Mouse (Mus musculus) hindbrain, embryonic 12.5 days (tissue): ENCODE measurements around the gene Tango6. TPM values are rescaled to one million over a fixed set of nuclear protein-coding genes. Genes with fewer than 3 reads are reported as not detected.

Source experiments
- ATAC-seq: fragments of 200-750 bp; cut with Nextera tagmentation; 2 replicates; pipeline ENCODE4 v1.8.0; 2017; ENCODE audit warnings: moderate TSS enrichment; ENCODE audit not compliant: low FRiP score
- H3K27ac ChIP-seq: fragments of 300-500 bp; sonication (generic); 2 replicates; pipeline ENCODE4 v1.5.1; 2016; ENCODE audit warnings: mild to moderate bottlenecking
- H3K27me3 ChIP-seq: fragments of 300-500 bp; sonication (generic); 2 replicates; pipeline ENCODE4 v1.6.1; 2016; ENCODE audit warnings: mild to moderate bottlenecking
- H3K36me3 ChIP-seq: fragments of 300-500 bp; sonication (generic); 2 replicates; pipeline ENCODE4 v1.6.1; 2016; ENCODE audit warnings: mild to moderate bottlenecking
- H3K4me1 ChIP-seq: fragments of 300-500 bp; sonication (generic); 2 replicates; pipeline ENCODE4 v1.6.1; 2016
- H3K4me2 ChIP-seq: fragments of 300-500 bp; sonication (generic); replicated peaks from 2 replicates; pipeline ENCODE4 v1.6.1; 2016; ENCODE audit warnings: mild to moderate bottlenecking
- H3K4me3 ChIP-seq: fragments of 300-500 bp; sonication (generic); 2 replicates; pipeline ENCODE4 v1.5.1; 2016; ENCODE audit warnings: mild to moderate bottlenecking
- H3K9ac ChIP-seq: fragments of 300-500 bp; sonication (generic); 2 replicates; pipeline ENCODE4 v1.6.1; 2016; ENCODE audit warnings: mild to moderate bottlenecking, moderate library complexity
- H3K9me3 ChIP-seq: fragments of 300-500 bp; sonication (generic); replicated peaks from 2 replicates; pipeline ENCODE4 v1.6.1; 2016; ENCODE audit warnings: mild to moderate bottlenecking
- WGBS: fragments of 180-500 bp; shearing (Covaris S2); methylation state at CpG from one replicate; pipeline ENCODE4 v1.1.7; 2016; 5-methylcytosine and 5-hydroxymethylcytosine counted together
- polyA plus RNA-seq: library from polyadenylated mRNA; unstranded; fragments of >200 nt; fragmentation: Nextera tagmentation; extraction: Ambion mirVana; gene quantifications from 2 replicates; pipeline ENCODE4 v1.2.1, GENCODE M21; 2016

The Tango6 gene
- polyA plus RNA-seq, 1 experiment from 2014 or later = 10.3 TPM

- ATAC-seq = no peak
- H3K9ac ChIP-seq = no peak overlapping the region
- 42% methylated on average over 2 of the region's 2 CpGs for WGBS
- no peaks in the 10 kb centered on the region for H3K36me3 ChIP-seq
- H3K27me3 ChIP-seq = no peaks in the 10 kb centered on the region; the same call in 1 of the 2 replicates
- H3K4me1 ChIP-seq = peaks cover 2% of the 10 kb centered on the region; the same call in 1 of the 2 replicates
- H3K4me2 ChIP-seq = no peak overlapping the region
- no peaks in the 10 kb centered on the region for H3K9me3 ChIP-seq
- no peak overlapping the region for H3K4me3 ChIP-seq
- no peak overlapping the region for H3K27ac ChIP-seq
Measured at GRCm38 (mm10) chr8:106647387-106647786, 35.5 kb upstream of the Tango6 start.

- Histone ChIP-seq H3K4me3 (no peak overlapping the region), H3K4me2 (no peak overlapping the region), H3K4me1 (peaks cover 2% of the 10 kb centered on the region; the same call in 1 of the 2 replicates), H3K27me3 (no peaks in the 10 kb centered on the region; the same call in 1 of the 2 replicates), H3K9ac (no peak overlapping the region), H3K27ac (no peak overlapping the region), H3K9me3 (no peaks in the 10 kb centered on the region), H3K36me3 (no peaks in the 10 kb centered on the region)
- no peak for ATAC-seq
- WGBS = 93% methylated on average over 8 of the region's 8 CpGs
Measured at GRCm38 (mm10) chr8:106648421-106648820, 34.4 kb upstream of the Tango6 start.

- ATAC-seq = no peak
- H3K4me1 ChIP-seq = no peaks in the 10 kb centered on the region
Measured at GRCm38 (mm10) chr8:106651994-106652393, 30.9 kb upstream of the Tango6 start.

GRCm38 (mm10) chr8:106656046-106656445 lies 26.8 kb upstream of the Tango6 start:
- H3K4me2 ChIP-seq = no peak overlapping the region
- H3K27me3 ChIP-seq = no peaks in the 10 kb centered on the region

More at GRCm38 (mm10) chr8:106651994-106652393, 30.9 kb upstream of the Tango6 start:
- H3K27me3 ChIP-seq = no peaks in the 10 kb centered on the region; the same call in 1 of the 2 replicates
- H3K4me3 ChIP-seq = no peak overlapping the region
- no peaks in the 10 kb centered on the region for H3K36me3 ChIP-seq
- no peaks in the 10 kb centered on the region for H3K9me3 ChIP-seq
- H3K4me2 ChIP-seq = no peak overlapping the region
- H3K27ac ChIP-seq = no peak overlapping the region
- no peak overlapping the region for H3K9ac ChIP-seq
- WGBS = 92% methylated on average over 3 of the region's 3 CpGs

GRCm38 (mm10) chr8:106672786-106673185 lies 10.1 kb upstream of the Tango6 start:
- no peak overlapping the region for H3K9ac ChIP-seq
- H3K4me1 ChIP-seq = no peaks in the 10 kb centered on the region
- ATAC-seq = no peak
- H3K4me3 ChIP-seq = no peak overlapping the region
- H3K9me3 ChIP-seq = no peaks in the 10 kb centered on the region
- H3K36me3 ChIP-seq = no peaks in the 10 kb centered on the region
- no peak overlapping the region for H3K27ac ChIP-seq
- H3K27me3 ChIP-seq = no peaks in the 10 kb centered on the region
- WGBS = 53% methylated on average over 2 of the region's 2 CpGs
- H3K4me2 ChIP-seq = no peak overlapping the region

More at GRCm38 (mm10) chr8:106656046-106656445, 26.8 kb upstream of the Tango6 start:
- no peaks in the 10 kb centered on the region for H3K9me3 ChIP-seq
- H3K9ac ChIP-seq = no peak overlapping the region
- no peak for ATAC-seq
- H3K27ac ChIP-seq = no peak overlapping the region
- H3K36me3 ChIP-seq = no peaks in the 10 kb centered on the region
- H3K4me3 ChIP-seq = no peak overlapping the region
- H3K4me1 ChIP-seq = no peaks in the 10 kb centered on the region

- H3K4me1 ChIP-seq = no peaks in the 10 kb centered on the region
- H3K9ac ChIP-seq = no peak overlapping the region
- no peak for ATAC-seq
- no peaks in the 10 kb centered on the region for H3K27me3 ChIP-seq
- no peak overlapping the region for H3K4me2 ChIP-seq
- H3K36me3 ChIP-seq = no peaks in the 10 kb centered on the region
- H3K4me3 ChIP-seq = no peak overlapping the region
- H3K9me3 ChIP-seq = no peaks in the 10 kb centered on the region
- H3K27ac ChIP-seq = no peak overlapping the region
- 98% methylated on average over 15 of the region's 15 CpGs for WGBS
Measured at GRCm38 (mm10) chr8:106674318-106674717, 8.6 kb upstream of the Tango6 start.

GRCm38 (mm10) chr8:106674894-106675293 lies 8.0 kb upstream of the Tango6 start:
- WGBS = 73% methylated on average over 8 of the region's 8 CpGs
- Histone ChIP-seq H3K36me3 (no peaks in the 10 kb centered on the region), H3K4me2 (no peak overlapping the region), H3K4me1 (no peaks in the 10 kb centered on the region), H3K4me3 (no peak overlapping the region), H3K27me3 (no peaks in the 10 kb centered on the region), H3K27ac (no peak overlapping the region), H3K9me3 (no peaks in the 10 kb centered on the region), H3K9ac (no peak overlapping the region)
- no peak for ATAC-seq

GRCm38 (mm10) chr8:106684387-106684786 lies 1.5 kb downstream of the Tango6 start:
- WGBS = 97% methylated on average over 4 of the region's 4 CpGs

GRCm38 (mm10) chr8:106687479-106687878 lies 4.6 kb downstream of the Tango6 start:
- H3K27me3 ChIP-seq = no peaks in the 10 kb centered on the region
- no peak overlapping the region for H3K4me3 ChIP-seq
- no peak overlapping the region for H3K4me2 ChIP-seq
- no peak overlapping the region for H3K9ac ChIP-seq
- no peak for ATAC-seq
- no peaks in the 10 kb centered on the region for H3K4me1 ChIP-seq
- H3K9me3 ChIP-seq = no peaks in the 10 kb centered on the region
- WGBS = 3% methylated on average over 4 of the region's 4 CpGs
- 0 out of 2 replicates have a peak, but pooled peaks cover 6% of the 10 kb centered on the region for H3K36me3 ChIP-seq
- no peak overlapping the region for H3K27ac ChIP-seq

More at GRCm38 (mm10) chr8:106684387-106684786, 1.5 kb downstream of the Tango6 start:
- Histone ChIP-seq H3K27me3 (no peaks in the 10 kb centered on the region), H3K4me2 (no peak overlapping the region), H3K9ac (no peak overlapping the region), H3K9me3 (no peaks in the 10 kb centered on the region), H3K4me1 (no peaks in the 10 kb centered on the region), H3K27ac (no peak overlapping the region), H3K4me3 (no peak overlapping the region), H3K36me3 (no peaks in the 10 kb centered on the region)
- ATAC-seq = no peak

GRCm38 (mm10) chr8:106697748-106698248 lies 14.9 kb downstream of the Tango6 start:
- no peak for ATAC-seq
- H3K4me2 ChIP-seq = no peak overlapping the region
- no peak overlapping the region for H3K4me3 ChIP-seq
- H3K9me3 ChIP-seq = no peaks in the 10 kb centered on the region
- peaks cover 55% of the 10 kb centered on the region for H3K36me3 ChIP-seq
- no peak overlapping the region for H3K27ac ChIP-seq
- WGBS = 91% methylated on average over 3 of the region's 3 CpGs
- H3K27me3 ChIP-seq = no peaks in the 10 kb centered on the region
- H3K4me1 ChIP-seq = no peaks in the 10 kb centered on the region
- H3K9ac ChIP-seq = no peak overlapping the region

- WGBS = 73% methylated on average over 5 of the region's 5 CpGs
Measured at GRCm38 (mm10) chr8:106699588-106699987, 16.7 kb downstream of the Tango6 start.

GRCm38 (mm10) chr8:106700131-106700530 lies 17.3 kb downstream of the Tango6 start:
- Histone ChIP-seq H3K27me3 (no peaks in the 10 kb centered on the region), H3K36me3 (peaks cover 47% of the 10 kb centered on the region), H3K4me2 (no peak overlapping the region), H3K4me3 (no peak overlapping the region), H3K9me3 (no peaks in the 10 kb centered on the region), H3K9ac (no peak overlapping the region), H3K27ac (no peak overlapping the region), H3K4me1 (no peaks in the 10 kb centered on the region)
- WGBS = 98% methylated on average over 6 of the region's 6 CpGs
- no peak for ATAC-seq

More at GRCm38 (mm10) chr8:106699588-106699987, 16.7 kb downstream of the Tango6 start:
- Histone ChIP-seq H3K27me3 (no peaks in the 10 kb centered on the region), H3K4me3 (no peak overlapping the region), H3K9ac (no peak overlapping the region), H3K27ac (no peak overlapping the region), H3K4me1 (no peaks in the 10 kb centered on the region), H3K4me2 (no peak overlapping the region), H3K36me3 (peaks cover 49% of the 10 kb centered on the region), H3K9me3 (no peaks in the 10 kb centered on the region)
- ATAC-seq = no peak

- Histone ChIP-seq H3K36me3 (peaks cover 40% of the 10 kb centered on the region), H3K4me1 (no peaks in the 10 kb centered on the region), H3K4me3 (no peak overlapping the region), H3K9me3 (no peaks in the 10 kb centered on the region), H3K9ac (no peak overlapping the region), H3K27ac (no peak overlapping the region), H3K4me2 (no peak overlapping the region), H3K27me3 (no peaks in the 10 kb centered on the region)
- ATAC-seq = no peak
- 93% methylated on average over 3 of the region's 3 CpGs for WGBS
Measured at GRCm38 (mm10) chr8:106701360-106701759, 18.5 kb downstream of the Tango6 start.
